Mouse (Mus musculus) neural tube, embryonic 11.5 days (tissue): ENCODE measurements around the gene Insig2. TPM values are rescaled to one million over a fixed set of nuclear protein-coding genes. Genes with fewer than 3 reads are reported as not detected.

ENCODE experiments used
- ATAC-seq: fragments of 200-750 bp; cut with Nextera tagmentation; 2 replicates; pipeline ENCODE4 v1.8.0; 2017; ENCODE audit warnings: moderate number of reproducible peaks, mild to moderate bottlenecking, moderate TSS enrichment, moderate library complexity; ENCODE audit not compliant: insufficient read depth, low FRiP score, low TSS enrichment
- DNase-seq: peaks from one replicate; pipeline ENCODE4 v3.0.0-alpha.2; 2015; ENCODE audit warnings: low spot score
- H3K27ac ChIP-seq: fragments of 300-500 bp; sonication (generic); 2 replicates; pipeline ENCODE4 v1.5.1; 2014; ENCODE audit warnings: low read depth, mild to moderate bottlenecking, low read length
- H3K27me3 ChIP-seq: fragments of 300-500 bp; sonication (generic); 2 replicates; pipeline ENCODE4 v1.6.1; 2014; ENCODE audit warnings: mild to moderate bottlenecking, low read length, mixed read lengths; ENCODE audit not compliant: control insufficient read depth, insufficient read depth
- H3K36me3 ChIP-seq: fragments of 300-500 bp; sonication (generic); 2 replicates; pipeline ENCODE4 v1.6.1; 2014; ENCODE audit warnings: mild to moderate bottlenecking, low read length, moderate library complexity, mixed read lengths; ENCODE audit not compliant: control insufficient read depth, insufficient read depth
- H3K4me1 ChIP-seq: fragments of 300-500 bp; sonication (generic); 2 replicates; pipeline ENCODE4 v1.6.1; 2014; ENCODE audit warnings: low read length, mixed read lengths; ENCODE audit not compliant: control insufficient read depth, insufficient read depth
- H3K4me2 ChIP-seq: fragments of 300-500 bp; sonication (generic); 2 replicates; pipeline ENCODE4 v1.6.1; 2014; ENCODE audit warnings: low read depth, mild to moderate bottlenecking, moderate library complexity
- H3K4me3 ChIP-seq: fragments of 300-500 bp; sonication (generic); 2 replicates; pipeline ENCODE4 v1.5.1; 2014; ENCODE audit warnings: low read depth, low read length
- H3K9ac ChIP-seq: fragments of 300-500 bp; sonication (generic); 2 replicates; pipeline ENCODE4 v1.6.1; 2014; ENCODE audit warnings: mild to moderate bottlenecking, low read length
- H3K9me3 ChIP-seq: fragments of 300-500 bp; sonication (generic); 2 replicates; pipeline ENCODE4 v1.6.1; 2016; ENCODE audit warnings: low read length; ENCODE audit not compliant: control insufficient read depth
- WGBS: fragments of 180-500 bp; shearing (Covaris S2); extraction: QIAGEN DNeasy Blood & Tissue Kit; methylation state at CpG from one replicate; pipeline ENCODE4 v1.1.7; 2014; 5-methylcytosine and 5-hydroxymethylcytosine counted together
- polyA plus RNA-seq: library from polyadenylated mRNA; unstranded; fragments of >200 nt; fragmentation: Nextera tagmentation; extraction: Ambion mirVana; gene quantifications from 2 replicates; pipeline ENCODE4 v1.2.1, GENCODE M21; 2014

Gene Insig2
- 17.4 and 20.5 TPM in 2 replicates for polyA plus RNA-seq

GRCm38 (mm10) chr1:121332485-121332884, at the start of gene Insig2:
Insig2 (minus strand) TSS chr1:121332589.
- H3K27ac ChIP-seq: no peak within 1 kb of the TSS
- H3K4me2 ChIP-seq: no peak within 1 kb of the TSS
- DNase-seq (no peak), ATAC-seq (no peak)
- no peak within 1 kb of the TSS for H3K9ac ChIP-seq
- WGBS: 90% methylated on average over 1 of the region's 1 CpGs
- H3K36me3 ChIP-seq: no peaks in the 10 kb centered on the region
- no peaks in the 10 kb centered on the region for H3K9me3 ChIP-seq
- H3K27me3 ChIP-seq: no peaks in the 10 kb centered on the region
- no peaks in the 10 kb centered on the region for H3K4me1 ChIP-seq
- no peak within 1 kb of the TSS for H3K4me3 ChIP-seq

GRCm38 (mm10) chr1:121381562-121381961, 49.2 kb upstream of the Insig2 start:
- Histone ChIP-seq H3K9me3 (no peaks in the 10 kb centered on the region), H3K27me3 (no peaks in the 10 kb centered on the region), H3K4me3 (no peak overlapping the region), H3K4me2 (no peak overlapping the region), H3K4me1 (no peaks in the 10 kb centered on the region), H3K36me3 (no peaks in the 10 kb centered on the region), H3K27ac (no peak overlapping the region), H3K9ac (no peak overlapping the region)
- ATAC-seq (no peak), DNase-seq (no peak)
- 74% methylated on average over 3 of the region's 3 CpGs for WGBS

GRCm38 (mm10) chr1:121380033-121380432, 47.6 kb upstream of the Insig2 start:
- WGBS: 81% methylated on average over 3 of the region's 3 CpGs
- ATAC-seq: no peak

GRCm38 (mm10) chr1:121377901-121378300, 45.5 kb upstream of the Insig2 start:
- Histone ChIP-seq H3K27ac (no peak overlapping the region), H3K4me1 (no peaks in the 10 kb centered on the region), H3K4me3 (no peak overlapping the region), H3K9me3 (no peaks in the 10 kb centered on the region), H3K9ac (no peak overlapping the region), H3K36me3 (no peaks in the 10 kb centered on the region), H3K4me2 (no peak overlapping the region), H3K27me3 (no peaks in the 10 kb centered on the region)
- 83% methylated on average over 2 of the region's 2 CpGs for WGBS
- ATAC-seq (no peak), DNase-seq (no peak)

More at GRCm38 (mm10) chr1:121380033-121380432, 47.6 kb upstream of the Insig2 start:
- no peaks in the 10 kb centered on the region for H3K4me1 ChIP-seq
- DNase-seq: no peak
- H3K4me3 ChIP-seq: no peak overlapping the region
- H3K9ac ChIP-seq: no peak overlapping the region
- H3K9me3 ChIP-seq: no peaks in the 10 kb centered on the region
- no peaks in the 10 kb centered on the region for H3K27me3 ChIP-seq
- no peaks in the 10 kb centered on the region for H3K36me3 ChIP-seq
- no peak overlapping the region for H3K27ac ChIP-seq
- no peak overlapping the region for H3K4me2 ChIP-seq

GRCm38 (mm10) chr1:121377410-121377809, 45.0 kb upstream of the Insig2 start:
- no peaks in the 10 kb centered on the region for H3K36me3 ChIP-seq
- H3K4me2 ChIP-seq: no peak overlapping the region
- no peaks in the 10 kb centered on the region for H3K9me3 ChIP-seq
- H3K9ac ChIP-seq: no peak overlapping the region
- H3K27me3 ChIP-seq: no peaks in the 10 kb centered on the region
- H3K4me1 ChIP-seq: no peaks in the 10 kb centered on the region
- ATAC-seq (no peak), DNase-seq (no peak)
- WGBS: 89% methylated on average over 1 of the region's 1 CpGs
- H3K4me3 ChIP-seq: no peak overlapping the region
- no peak overlapping the region for H3K27ac ChIP-seq

- DNase-seq: no peak
- no peak overlapping the region for H3K4me3 ChIP-seq
- no peaks in the 10 kb centered on the region for H3K4me1 ChIP-seq
- no peaks in the 10 kb centered on the region for H3K9me3 ChIP-seq
- WGBS: 78% methylated on average over 2 of the region's 2 CpGs
- ATAC-seq: no peak
- no peaks in the 10 kb centered on the region for H3K27me3 ChIP-seq
- H3K9ac ChIP-seq: no peak overlapping the region
- H3K27ac ChIP-seq: no peak overlapping the region
- no peak overlapping the region for H3K4me2 ChIP-seq
- no peaks in the 10 kb centered on the region for H3K36me3 ChIP-seq
These were observed 41.2 kb upstream of the Insig2 start for GRCm38 (mm10) chr1:121373631-121374030.

GRCm38 (mm10) chr1:121372656-121373055, 40.3 kb upstream of the Insig2 start:
- Histone ChIP-seq H3K4me1 (no peaks in the 10 kb centered on the region), H3K27me3 (no peaks in the 10 kb centered on the region), H3K4me2 (no peak overlapping the region), H3K36me3 (no peaks in the 10 kb centered on the region), H3K4me3 (no peak overlapping the region), H3K9ac (no peak overlapping the region), H3K27ac (no peak overlapping the region), H3K9me3 (no peaks in the 10 kb centered on the region)
- no peak for ATAC-seq
- 93% methylated on average over 1 of the region's 1 CpGs for WGBS
- DNase-seq: no peak

GRCm38 (mm10) chr1:121371449-121371848, 39.1 kb upstream of the Insig2 start:
- H3K4me2 ChIP-seq: no peak overlapping the region
- 64% methylated on average over 12 of the region's 12 CpGs for WGBS
- no peaks in the 10 kb centered on the region for H3K36me3 ChIP-seq
- ATAC-seq (peak; percentile 50), DNase-seq (peak; percentile 35)
- H3K9me3 ChIP-seq: no peaks in the 10 kb centered on the region
- H3K9ac ChIP-seq: no peak overlapping the region
- H3K4me1 ChIP-seq: no peaks in the 10 kb centered on the region
- 0 out of 2 replicates have a peak overlapping the region, but pooled peaks have one; percentile 6 for H3K27ac ChIP-seq
- H3K27me3 ChIP-seq: no peaks in the 10 kb centered on the region
- H3K4me3 ChIP-seq: no peak overlapping the region

- Histone ChIP-seq H3K9ac (no peak overlapping the region), H3K9me3 (no peaks in the 10 kb centered on the region), H3K27me3 (no peaks in the 10 kb centered on the region), H3K27ac (no peak overlapping the region), H3K4me2 (no peak overlapping the region), H3K4me1 (no peaks in the 10 kb centered on the region), H3K4me3 (no peak overlapping the region), H3K36me3 (no peaks in the 10 kb centered on the region)
- no peak for ATAC-seq
- DNase-seq: no peak
- WGBS: 53% methylated on average over 9 of the region's 9 CpGs
These were observed 34.9 kb upstream of the Insig2 start for GRCm38 (mm10) chr1:121367257-121367656.
